Mouse (Mus musculus): ENCODE measurements around the gene Snx30.

Gene Snx30

DNA sequence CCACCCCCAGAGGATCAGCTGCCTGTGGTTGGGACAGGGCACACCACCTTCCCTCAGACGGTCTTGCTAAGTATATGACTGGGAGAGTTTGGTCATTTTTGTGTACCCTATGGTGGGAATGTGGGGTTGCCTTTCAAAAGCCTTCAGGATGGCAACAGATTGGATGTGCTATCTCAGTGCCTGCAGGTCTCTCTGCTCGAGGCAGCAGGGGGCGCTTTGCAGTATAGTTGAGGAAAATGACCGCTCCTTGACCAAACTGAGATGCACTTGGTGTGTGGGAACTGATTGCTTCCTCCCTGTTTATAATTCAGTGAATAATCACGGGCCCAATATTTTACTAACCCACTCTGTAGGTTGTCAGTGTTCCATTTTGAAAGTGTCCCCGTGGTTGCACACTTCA lies 96.9 kb downstream of the Snx30 start:
- no peak for DNase-seq (ENCODE audit: low read depth, low spot score)

GRCm38 (mm10) chr4:59907092-59907491 lies 101.5 kb downstream of the Snx30 start:
- no peak for DNase-seq (ENCODE audit: low read depth, low spot score)

GRCm38 (mm10) chr4:59907657-59908230 lies 102.1 kb downstream of the Snx30 start:
- DNase-seq (ENCODE audit: low read depth, low spot score): peak; percentile 33

- no peak for DNase-seq (ENCODE audit: low read depth, low spot score)
Measured at GRCm38 (mm10) chr4:59908785-59909184, 103.1 kb downstream of the Snx30 start.

DNA sequence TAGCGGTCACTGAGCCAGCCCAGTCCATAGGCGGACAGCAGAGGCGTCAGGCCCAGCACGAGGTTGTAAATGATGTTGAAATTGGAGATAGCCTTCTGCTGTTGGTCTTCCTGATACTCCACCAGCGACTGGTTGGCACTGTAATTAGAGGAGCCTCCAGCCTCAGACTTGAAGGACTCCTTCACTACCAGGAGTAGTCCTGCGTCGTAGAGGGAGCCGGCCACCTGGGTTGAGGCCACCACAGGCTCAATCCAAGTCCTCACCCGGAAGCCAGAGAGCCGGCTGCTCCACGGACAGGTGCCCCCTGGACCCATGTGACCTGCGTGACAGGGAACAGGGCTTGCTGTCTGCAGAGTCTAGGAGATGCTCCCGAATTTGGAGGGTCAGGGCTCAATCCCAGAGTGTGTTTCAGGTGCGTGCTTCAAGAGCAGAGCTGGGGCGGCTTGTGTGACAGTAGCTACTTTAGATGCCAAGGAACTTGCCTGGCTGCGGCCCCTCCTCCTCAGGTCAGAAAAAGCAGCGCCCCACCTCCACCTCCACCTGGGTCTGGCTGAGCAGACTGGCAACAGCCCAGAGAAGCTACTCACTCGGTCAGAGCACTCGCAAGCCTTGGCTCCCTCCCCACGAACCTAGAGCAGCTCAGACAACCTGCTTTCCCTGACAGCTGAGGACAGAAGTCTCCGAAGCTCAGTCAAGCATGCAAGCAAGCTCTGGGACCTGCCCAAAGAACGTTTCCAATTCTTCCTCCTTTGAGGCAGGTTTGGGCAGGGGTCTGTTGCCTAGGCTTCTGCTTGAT lies 109.2 kb downstream of the Snx30 start, which contains the start of gene Slc46a2:
Gene Slc46a2, minus strand, starts transcription at position 449 of the 796 bp plus-strand sequence.
- DNase-seq (ENCODE audit: low read depth, low spot score): no peak

DNA sequence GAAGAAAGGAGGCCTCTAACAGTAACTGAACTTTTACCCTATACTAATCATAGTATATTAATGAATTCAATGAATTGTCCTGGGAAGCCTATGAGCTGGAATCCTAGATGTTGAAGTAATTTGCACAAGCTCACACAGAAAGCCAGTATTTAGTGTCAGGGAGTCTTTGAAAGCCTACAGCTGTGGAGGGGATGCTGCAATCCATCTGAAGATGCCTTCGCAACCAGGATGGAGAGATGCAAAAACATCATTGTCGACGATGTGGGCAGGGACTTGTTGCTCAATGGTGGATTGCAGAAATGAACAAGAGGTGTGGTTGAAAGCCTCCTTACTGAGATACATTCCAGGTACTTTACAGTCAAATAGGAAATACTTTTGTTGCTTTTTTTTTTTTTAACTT lies 112.3 kb downstream of the Snx30 start:
- no peak for DNase-seq (ENCODE audit: low read depth, low spot score)

- no peak for DNase-seq (ENCODE audit: low read depth, low spot score)
Measured at GRCm38 (mm10) chr4:59925082-59925481, 119.4 kb downstream of the Snx30 start.

DNA sequence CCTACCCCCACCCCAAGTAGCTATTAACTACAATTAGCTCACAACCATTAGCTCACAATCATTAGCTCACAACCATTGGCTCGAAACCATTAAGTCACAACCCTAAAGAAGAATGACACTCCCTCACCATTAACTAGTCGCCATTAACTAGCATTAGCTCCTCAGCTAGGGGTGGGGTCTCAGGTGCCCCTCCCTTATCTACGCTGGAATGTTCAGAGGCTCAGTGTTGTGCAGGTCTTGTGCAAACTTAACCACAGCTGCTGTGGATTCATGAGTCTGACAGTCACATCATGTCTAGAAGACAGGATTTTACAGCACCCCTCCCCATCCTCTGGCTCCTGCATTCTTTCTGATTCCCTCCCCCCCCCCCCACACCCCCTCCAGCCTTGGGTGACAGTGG lies 122.0 kb downstream of the Snx30 start:
- no peak for DNase-seq (ENCODE audit: low read depth, low spot score)

DNA sequence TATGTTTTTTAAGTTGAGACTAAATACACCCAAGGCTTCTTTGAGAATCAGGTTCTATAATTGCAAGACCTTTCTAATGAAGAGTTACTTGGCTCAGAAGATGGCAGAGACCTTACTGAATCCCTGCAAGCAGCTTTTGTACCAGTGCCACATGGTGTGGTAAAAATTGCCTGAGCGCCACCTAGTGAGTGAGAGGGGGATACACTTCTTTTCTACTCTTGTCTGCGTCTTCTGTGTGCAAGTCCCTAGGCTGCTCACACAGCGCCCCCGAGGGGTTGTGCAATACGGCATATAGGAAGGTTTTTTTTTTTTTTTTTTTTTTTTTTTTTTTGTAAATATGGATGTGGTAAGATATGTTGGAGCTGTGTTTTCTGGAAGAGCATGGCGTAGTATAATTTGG lies 122.7 kb downstream of the Snx30 start:
- peak; percentile 75 for DNase-seq (ENCODE audit: low read depth, low spot score)

DNA sequence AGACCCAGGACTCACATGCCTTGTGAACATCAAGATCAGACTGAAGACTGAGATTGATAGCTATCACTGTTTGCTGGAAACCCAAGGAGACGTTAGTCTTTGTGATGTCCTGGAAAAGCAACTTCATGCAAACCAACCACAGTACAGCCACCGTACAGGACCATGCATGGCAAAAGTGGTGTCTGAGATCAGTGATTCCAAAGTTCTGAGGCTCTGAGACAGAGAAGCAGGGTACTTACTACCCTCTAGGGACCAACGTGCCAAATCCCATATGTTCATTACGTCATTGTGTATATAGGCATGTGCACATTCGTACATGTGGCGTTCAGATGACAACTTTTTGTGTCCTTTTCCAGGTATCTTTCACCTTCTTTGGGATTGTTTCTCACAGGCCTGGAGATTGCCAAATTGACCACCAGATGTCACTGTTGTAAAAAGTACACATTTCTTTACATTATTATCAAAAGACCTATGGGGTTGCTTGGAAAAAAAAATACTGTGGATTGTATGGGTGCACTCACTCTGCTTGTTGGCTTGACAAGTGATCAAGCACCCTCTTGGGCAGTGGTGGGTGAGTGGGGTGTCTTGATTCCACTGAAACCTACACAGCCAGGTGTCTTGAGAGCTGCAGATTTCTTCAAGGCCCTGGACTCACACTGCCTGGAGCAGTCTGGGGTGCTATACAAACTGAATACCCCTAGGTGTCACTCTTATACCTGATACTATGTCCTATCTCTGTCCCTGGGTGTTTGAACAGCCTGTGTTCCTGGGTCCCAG lies 127.1 kb downstream of the Snx30 start:
- DNase-seq (ENCODE audit: low read depth, low spot score): peak; percentile 31

DNA sequence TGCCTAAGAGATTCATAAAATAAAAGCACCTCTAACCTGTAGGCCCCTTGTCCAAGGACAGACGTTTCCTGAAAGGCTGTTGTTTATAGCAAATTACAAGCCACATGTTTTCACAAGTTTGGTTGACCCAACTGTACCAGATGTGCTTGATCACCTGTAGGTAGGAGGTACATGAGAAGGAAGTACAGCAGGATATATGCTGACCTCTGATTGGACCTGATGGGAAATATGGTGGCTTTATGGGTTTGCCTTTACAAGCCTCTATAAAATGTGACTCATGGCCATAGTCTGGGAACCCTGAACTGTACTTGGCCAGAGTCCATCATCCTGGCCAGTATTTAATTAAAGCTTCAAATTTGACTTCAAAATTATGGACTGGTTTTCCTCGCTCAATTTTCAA lies 131.9 kb downstream of the Snx30 start:
- DNase-seq (ENCODE audit: low read depth, low spot score): no peak

Data from mesoderm, embryonic 11.5 days (tissue).